Mouse (Mus musculus) left cerebral cortex, adult 9 months (tissue): ENCODE results near the gene Thg1l.

Experiments
- DNase-seq, 2 experiments: peaks; one replicate each; pipeline ENCODE4 v3.0.0; 2022; ENCODE audit warnings: low spot score in 2 of 2

The Thg1l gene

DNA sequence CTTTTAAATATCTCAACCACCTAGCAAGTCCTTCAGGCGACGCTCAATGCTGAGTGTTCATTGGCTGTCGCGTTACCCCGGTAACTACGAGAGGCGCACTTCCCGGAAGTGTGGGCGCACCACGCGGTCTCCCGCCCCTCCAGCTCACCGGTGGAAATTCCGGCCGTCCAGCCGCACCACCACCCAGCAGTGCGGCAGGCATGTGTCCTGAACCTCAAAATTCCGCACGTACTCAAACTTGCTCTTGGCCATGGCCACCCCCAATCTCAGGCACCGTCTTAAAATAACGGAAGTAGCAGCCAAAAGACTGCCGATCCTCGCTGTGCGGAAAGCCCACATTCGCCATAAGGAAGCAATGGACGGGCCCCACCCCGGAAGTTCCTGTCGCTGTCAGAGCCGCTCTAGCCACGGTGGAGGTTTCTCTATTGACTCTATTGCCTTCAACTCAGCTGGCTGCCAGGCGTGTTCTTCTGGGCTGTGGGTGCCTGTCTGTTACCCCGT lies at the start of gene Thg1l:
Gene Thg1l, minus strand, starts transcription at position 368 of the 501 bp plus-strand sequence.
- peak; percentile 68 to 92 for DNase-seq

DNA sequence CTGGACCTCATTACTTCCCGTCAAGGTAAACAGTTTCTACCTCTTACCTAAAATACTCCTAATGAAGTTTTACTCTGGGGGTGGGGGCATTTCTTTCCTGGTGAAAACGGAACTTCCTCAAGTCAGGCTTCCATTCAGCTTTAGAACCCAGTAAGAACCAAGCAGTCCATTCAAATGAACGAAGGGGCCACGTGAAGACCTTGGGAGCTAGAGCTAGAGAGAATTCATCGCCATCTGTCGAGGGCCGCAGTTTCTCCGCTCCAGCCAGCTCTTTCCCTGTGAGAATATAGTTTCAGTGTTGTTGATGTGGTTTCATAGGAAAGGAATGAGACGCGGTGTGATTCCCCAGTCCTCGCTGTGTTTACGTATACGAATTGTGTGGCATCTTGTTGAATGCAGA lies 36.8 kb upstream of the Thg1l start:
- DNase-seq: no peak

DNA sequence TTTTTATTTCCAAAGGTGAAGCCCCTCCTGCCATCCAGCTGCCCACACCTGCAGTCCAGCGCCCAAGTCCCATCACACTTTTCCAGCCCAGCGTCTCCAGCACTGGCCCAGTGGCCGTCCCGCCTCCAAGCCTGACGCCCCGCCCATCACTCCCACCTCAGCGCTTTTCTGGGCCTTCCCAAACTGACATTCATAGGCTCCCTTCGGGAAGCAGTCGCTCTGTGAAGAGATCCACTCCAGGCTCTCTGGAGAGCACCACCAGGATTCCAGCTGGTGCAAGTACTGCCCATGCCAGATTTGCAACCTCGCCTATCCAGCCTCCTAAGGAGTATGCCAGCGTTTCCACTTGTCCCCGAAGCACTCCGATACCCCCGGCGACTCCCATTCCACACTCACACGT lies 36.3 kb upstream of the Thg1l start:
- DNase-seq: no peak

DNA sequence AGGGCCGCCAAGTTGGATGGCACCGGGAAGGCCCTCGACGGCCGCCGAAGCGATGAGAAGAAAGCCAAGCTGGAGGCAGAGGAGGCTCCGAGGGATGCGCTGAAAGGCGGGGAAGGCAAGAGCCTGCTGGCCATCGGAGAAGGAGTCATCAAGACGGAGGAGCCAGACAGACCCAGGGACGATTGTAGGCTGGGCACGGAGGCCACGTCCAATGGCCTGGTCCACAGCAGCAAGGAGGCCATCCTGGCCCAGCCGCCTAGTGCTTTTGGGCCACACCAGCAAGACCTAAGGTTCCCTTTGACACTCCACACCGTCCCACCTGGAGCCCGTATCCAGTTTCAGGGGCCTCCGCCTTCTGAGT lies 25.6 kb upstream of the Thg1l start:
- DNase-seq: no peak

DNA sequence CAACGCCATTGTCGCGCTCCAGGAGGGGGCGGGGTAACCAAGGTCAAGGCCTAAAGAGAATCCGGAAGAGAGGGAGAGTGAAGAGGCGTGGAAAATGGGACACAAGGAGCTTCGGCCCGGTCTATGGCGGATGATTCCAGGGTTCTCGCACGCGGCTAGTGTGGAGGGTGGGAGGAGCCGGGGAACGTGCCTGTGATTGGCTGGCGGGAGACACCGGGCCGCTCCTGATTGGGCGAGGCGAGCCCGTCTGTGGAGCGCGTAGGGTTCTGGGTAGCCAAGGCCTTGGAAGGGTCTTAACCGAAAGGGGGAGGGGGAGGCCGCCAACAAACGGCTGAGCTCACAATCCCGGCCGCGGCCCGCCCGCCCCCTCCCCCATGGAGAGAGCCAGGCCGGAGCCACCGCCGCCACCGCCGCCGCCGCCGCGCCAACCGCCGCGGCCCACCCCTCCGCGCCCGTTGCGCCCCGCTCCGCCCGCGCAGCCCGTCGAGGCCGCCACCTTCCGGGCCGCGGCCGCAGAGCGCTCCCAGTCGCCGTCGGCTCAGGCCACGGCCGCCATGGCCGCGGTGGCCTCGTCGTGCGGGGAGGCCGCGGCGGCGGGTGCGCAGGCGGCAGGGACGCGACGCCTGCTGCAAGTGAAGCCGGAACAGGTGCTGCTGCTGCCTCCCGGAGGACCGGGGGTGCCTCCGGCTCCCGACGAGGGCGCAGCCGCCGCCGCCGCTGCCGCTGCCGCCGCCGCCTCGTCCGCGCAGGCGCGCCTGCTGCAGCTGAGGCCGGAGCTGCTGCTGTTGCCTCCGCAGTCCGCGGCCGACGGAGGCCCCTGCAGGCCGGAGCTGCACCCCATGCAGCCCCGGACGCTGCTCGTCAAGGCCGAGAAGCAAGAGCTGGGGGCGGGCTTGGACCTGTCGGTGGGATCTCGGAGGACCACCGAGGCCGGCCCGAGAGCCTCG lies 24.9 kb upstream of the Thg1l start, which contains the start of gene Sox30:
Gene Sox30, plus strand, starts transcription at position 365 of the 947 bp plus-strand sequence.
- no peak for DNase-seq

DNA sequence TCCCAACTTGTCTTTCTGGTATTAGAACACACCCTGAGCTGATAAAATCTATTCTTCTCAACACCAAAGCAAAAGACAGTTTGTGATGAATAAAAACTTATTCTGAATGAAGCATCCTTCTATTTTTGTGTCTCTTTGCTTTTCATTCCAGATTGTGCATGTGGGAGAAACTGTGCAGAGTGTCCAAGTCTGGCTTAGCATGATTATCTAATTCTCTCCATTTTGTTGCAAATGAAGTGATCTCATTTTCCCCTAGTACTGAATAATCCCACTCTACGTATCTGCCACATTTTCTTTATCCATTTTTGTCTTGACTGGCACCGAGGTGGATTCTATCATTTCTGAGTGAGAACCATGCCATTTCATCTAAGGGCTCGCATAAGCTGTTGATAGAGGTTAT lies 20.8 kb upstream of the Thg1l start:
- DNase-seq: peak; percentile 26 to 37

DNA sequence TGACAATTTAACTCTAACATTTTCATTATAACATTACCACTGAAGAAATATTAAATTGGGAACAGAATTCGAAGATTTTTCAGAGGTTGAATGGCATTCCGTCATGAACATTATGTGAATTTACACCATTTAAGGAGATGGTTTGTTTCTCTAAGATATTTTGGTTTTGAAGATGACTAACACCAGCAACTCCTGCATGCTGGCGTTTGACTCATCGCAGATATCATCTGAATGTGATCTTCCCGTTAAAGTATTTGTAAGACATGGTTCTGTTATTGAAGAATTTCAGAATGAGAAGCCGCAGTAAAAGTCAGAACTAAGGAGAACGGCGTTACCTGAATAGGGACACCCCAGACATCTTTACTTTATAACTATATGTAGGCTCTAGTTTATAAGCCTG lies 19.2 kb upstream of the Thg1l start:
- DNase-seq: no peak

DNA sequence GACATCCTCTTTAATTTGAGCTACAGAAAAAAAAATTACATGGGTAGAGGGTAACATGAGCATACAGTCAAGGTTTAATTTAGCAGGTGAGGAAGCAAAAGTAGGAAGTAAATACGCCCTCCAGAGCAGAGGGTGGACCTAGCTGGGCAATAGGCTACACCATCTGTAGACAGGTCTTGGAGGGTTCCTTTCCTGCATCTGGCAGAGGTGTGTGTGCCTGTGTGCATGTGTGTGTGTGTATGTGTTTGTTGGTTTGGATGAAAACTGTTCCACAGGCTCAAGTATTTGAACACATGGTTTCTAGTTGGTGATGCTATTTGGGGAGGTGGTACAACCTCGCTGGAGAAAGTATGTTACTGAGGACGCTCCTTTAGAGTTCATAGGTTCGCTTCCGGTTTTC lies 18.3 kb upstream of the Thg1l start:
- no peak for DNase-seq

DNA sequence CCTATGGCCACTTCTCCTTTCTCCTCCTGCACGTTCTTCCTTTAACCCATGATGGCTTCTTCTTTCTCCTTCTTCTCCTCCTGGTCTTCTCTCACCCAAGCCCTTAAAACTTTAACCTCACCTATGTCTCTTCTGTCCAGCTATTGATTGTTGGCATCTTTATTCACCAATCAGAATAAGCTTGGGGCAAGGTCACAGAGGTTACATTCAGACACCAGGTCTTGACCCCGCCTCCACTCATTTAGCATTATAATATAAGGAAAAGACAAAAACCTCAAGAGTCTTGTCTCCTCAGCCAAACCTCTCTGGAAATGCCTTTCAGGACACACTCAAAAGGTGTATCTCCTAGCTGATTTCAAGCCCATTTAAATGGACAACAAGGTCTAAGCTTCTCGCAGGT lies 13.2 kb upstream of the Thg1l start:
- DNase-seq: no peak

DNA sequence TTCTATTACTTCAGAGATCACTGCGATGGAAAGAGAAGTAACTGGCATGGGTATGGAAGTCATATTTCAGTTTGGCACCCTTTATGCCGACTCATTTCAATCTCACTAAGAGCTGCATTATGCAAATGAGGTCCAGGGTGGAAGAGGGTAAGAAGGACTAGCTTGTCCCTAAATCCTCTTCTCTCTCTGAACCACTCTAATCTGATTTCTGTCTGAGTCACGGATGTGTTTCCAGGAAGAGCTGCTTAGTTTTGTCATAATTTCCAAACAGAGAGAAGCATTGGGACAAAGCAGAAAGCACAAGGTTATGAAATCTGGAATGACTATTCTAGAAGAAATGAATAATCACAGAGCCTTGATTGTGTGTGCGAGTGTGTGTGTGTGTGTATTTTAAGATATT lies 11.6 kb upstream of the Thg1l start:
- no peak for DNase-seq

DNA sequence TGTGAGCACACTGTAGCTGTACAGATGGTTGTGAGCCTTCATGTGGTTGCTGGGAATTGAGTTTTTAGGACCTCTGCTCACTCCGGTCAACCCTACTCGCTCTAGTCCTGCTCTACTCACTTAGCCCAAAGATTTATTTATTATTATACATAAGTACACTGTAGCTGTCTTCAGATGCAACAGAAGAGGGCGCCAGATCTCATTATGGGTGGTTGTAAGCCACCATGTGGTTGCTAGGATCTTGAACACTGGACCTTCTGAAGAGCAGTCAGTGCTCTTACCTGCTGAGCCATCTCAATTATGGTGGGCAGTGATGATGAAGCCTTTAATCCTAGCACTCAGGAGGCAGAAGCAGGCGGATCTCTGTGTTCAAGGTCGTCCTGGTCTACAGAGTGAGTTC lies 4.7 kb upstream of the Thg1l start:
- DNase-seq: no peak

DNA sequence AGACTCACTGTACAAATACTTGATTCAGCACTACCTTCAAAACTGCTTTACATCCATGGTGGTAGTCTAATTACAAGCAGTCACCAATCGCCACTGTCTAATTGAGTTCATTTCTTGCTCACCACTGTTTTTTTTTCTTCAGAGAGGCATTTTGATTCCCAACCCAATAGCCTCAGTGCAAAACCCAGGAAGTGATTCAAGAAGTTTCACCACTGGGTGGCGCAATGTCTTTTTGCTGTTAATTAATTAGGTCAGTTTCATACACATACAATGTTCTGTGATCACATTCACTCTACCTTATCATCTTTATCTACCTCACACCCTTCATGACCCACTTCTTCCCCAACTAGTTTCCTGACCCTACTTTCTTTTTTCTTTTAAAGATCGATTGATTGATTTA lies 4.3 kb upstream of the Thg1l start:
- no peak for DNase-seq

DNA sequence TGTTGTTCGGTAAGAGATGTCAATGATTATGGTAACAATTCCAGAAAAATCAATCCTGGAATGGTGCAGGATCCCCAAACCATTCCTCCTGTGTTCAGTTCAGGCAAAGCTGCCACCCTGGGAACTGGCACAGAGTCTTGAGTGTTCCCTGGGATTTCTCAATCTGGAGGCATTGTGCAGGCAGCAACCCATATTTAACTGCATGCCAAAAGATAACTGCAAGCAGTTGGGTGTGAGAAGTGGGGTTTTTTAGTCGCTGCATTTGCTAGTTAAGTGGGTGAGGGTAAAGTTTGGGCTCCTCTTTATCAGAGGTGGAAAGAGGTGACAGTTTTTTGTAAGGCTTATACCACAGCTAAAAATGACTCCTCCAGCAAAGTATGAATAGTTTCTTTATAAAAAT lies 7.8 kb downstream of the Thg1l start:
- DNase-seq: peak; percentile 44 to 56

DNA sequence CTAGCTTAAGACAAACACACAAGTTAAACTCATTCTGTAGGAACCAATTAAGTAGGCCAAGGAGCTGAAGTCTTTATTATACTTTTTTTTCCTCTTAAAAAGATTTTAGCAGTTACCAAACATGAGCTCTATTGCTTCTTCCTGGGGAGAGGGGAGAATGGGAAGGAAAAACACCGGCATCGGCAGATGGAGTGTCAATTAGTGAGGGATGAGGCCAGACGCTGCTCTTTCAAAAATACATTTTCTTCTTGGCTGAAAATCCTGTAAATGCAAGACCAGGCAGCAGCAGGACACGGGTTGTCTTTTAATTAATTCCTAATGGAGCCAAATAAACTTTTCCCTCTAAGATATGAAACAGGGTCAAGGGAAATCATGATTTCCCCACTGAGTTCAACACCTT lies 8.5 kb downstream of the Thg1l start:
- DNase-seq: no peak

DNA sequence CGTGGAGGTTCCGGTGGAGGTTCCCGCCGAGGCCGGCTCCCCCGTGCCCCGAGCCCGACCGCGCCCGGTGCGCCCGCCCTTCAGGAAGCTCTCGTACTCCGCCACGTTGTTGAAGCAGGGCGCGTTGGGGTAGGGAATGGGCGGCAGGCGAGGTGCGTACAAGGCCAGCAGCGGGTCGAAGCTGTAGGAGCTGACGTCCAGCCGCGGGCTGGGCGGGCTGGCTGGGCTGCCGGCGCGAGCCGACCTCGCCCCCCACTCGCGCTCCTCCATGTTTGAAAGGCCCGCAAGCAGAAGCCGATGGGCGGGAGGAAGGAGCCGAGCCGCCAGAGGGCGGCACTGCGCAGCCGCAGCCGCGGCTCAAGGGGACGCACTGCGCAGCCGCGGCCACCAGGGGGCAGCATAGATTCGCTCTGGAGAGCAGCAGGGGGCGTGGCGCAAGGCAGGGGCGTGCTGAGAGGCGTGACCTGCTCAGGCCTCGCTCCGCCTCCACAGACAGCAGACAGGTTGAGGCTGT lies 10.6 kb downstream of the Thg1l start, which contains the start of gene Lsm11:
Gene Lsm11, minus strand, starts transcription at position 293 of the 514 bp plus-strand sequence.
- DNase-seq: peak; percentile 86 to 97

DNA sequence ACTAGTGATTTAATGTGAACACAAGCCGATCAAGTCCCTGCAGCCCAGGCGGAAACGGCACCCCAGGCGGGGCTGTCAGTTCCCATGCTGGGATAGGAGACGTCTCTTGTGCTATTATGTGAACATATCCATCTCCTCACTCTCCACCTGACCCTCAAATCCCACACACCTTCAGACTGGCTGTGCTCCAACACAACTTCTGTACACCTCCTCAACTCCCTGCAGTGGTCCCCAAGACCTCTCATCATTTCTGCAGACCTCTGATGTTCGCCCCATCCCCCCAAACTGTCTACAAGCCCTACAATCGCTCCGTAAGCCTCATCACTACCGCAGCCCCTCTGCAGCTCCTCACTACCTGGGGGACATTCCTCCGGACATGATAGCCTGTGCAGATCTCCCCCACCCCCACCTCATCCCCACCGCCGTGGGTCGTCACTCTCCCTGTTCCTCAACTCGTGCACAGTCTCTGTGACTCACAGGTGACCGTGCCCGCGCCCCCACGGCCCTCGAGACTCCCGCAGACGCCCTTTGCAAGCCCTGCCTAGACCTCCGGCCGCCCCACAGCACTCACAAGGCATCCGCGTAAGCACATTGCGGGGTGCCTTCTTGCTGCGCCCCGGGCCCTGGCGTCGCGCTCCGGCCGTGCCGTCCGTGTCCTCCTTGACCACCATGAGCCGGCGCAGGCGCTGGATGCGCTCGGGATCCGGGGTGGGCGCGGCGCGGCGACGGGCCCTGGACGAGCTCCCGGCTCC lies 11.2 kb downstream of the Thg1l start:
- peak in 1 of 2 experiments; percentile 30 for DNase-seq

DNA sequence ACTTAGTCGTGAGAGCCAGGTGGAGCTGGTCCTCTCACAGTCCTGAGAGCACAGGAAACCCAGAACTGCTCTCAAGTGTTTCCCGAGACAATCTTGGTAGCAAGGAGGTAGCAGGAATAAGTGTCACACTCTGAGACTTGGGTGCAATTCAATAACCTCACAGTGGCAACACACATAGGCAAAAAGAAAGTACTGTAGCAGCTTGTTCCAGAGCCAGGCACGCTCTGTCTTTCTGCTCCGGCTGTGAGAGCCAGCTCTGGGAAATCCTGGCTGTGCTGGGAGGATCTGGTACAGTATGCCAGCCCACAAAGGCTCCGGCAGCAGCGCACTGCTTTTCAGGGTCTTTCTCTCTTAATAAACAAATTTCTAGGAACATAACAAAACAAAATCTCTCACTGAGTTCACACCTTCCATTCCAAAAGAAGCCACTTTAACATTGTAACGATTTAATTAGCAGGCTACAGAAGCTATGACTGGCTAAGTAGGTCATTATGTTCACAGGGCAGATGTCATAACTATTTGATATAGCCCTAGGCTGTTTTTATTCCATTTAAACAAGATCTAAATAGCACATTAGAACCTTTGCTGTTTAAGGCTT lies 12.1 kb downstream of the Thg1l start:
- peak in 1 of 2 experiments; percentile 60 for DNase-seq

DNA sequence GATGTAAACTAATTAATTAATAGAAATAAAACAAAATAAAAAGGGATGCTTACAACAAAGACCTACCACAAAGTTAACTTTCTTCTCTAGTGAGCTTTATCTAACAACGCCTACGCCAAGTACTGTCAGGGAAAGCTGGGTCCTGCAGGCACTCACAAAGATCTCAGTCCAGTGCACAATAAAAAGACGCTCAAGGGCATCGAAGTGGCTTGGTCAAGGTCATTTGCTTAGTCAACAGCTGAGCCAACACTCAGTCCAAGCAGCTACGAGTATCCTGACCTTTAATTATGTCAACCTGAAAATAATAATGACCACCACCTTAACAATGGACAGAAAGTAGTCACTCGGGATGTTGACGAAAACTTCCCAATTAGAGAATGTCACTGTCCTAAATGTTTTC lies 13.0 kb downstream of the Thg1l start:
- DNase-seq: no peak

DNA sequence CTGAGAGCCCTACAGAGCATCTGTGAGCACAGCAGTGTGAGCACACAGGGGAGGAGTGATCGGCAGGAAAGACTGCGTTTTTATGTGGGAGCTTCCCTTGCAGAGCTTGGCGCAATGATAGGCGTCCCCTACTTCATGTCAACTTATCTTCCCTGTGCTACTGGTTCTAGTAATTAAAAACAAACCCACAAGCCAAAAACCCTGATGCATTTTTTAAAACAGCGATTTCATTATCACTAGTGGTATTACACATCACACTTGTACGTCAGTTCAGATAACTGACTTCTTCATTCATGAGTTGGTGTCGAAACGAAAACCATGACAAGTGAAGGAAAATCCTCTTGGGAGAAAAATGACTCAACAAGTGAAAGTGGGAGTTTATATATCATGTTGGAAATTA lies 16.4 kb downstream of the Thg1l start:
- DNase-seq: no peak

DNA sequence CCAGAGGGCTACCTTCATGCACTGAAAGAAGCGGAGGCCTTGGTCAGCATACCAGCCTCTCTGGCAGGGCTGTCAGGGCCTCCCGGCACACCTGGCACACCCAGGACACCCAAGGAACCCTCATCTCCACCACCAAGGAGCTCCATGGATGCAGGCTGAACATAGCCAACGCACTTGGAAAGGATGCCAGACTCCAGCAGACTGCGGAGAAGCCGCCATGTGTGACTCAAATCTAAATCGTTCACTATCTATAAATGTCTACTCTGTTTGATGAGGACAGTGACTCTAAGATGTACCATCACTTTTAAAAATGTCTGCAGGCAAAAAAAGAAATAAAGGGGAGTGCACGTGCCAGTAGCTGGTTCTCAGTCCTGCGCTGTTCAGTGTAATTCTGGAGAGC lies 17.8 kb downstream of the Thg1l start:
- no peak for DNase-seq

DNA sequence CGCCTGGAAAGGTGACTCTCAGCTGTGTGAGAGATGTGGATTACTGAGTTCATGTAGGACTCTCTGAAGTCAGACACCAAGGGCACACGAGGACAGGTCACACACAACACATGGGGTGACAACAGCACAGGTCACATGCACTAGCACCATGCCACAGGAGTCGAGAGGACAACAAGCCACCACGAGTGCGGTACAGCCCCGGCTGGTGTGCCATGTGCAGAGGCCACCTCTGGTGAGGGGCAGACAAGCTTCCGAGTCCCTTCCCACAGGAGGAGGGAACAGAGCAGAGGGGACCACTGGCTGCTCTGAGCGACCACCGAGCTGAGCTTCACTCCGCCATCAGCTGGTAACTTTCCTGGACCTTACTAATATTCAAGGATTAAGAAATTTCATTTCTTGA lies 22.5 kb downstream of the Thg1l start:
- DNase-seq: no peak

DNA sequence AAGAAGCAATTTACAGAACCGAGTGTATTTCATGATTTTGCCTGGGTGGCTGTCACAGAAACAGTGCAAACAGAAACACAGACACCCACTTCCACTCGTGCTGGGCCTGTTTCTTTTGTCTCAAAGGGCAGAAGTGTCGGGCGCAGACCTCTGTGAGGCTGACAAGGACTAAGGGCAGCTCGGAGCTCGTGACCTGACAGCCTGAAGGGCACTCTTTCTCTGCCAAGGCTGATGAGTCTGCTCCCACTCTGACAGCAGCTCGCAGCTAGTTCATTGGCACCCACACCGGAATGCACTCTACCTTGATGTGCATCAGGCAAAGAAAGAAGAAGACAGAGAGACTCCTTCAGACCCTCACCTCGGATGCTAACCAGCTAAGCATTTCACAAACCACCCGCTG lies 25.8 kb downstream of the Thg1l start:
- DNase-seq: no peak
